Mouse (Mus musculus) neutrophil, adult 5-6 weeks (primary cell): ENCODE measurements around the gene Pi4k2a. TPM values are rescaled to one million over a fixed set of nuclear protein-coding genes. Genes with fewer than 3 reads are reported as not detected.

Experiments
- ATAC-seq: fragments of 151-379, 151-347 bp; 2 replicates; pipeline ENCODE4 v1.8.0; 2017; ENCODE audit warnings: mild to moderate bottlenecking, moderate TSS enrichment; ENCODE audit not compliant: insufficient number of reproducible peaks, poor library complexity, low FRiP score, severe bottlenecking; ENCODE audit errors: extremely low read depth
- total RNA-seq: library from RNA; stranded (forward); fragments of 200-1000 nt; gene quantifications from 2 replicates; pipeline ENCODE4 v1.2.3, GENCODE M21; 2017

The Pi4k2a gene
- total RNA-seq = 13.3 and 13.4 TPM in 2 replicates

- ATAC-seq = peak; percentile 95
Measured at GRCm38 (mm10) chr19:42089748-42090595, at the start of gene Pi4k2a. Gene Pi4k2a, plus strand, starts transcription at chr19:42090470.

- no peak for ATAC-seq
Measured at GRCm38 (mm10) chr19:42043988-42044387, 46.3 kb upstream of the Pi4k2a start.

- ATAC-seq = peak; percentile 51
Measured at GRCm38 (mm10) chr19:42045269-42046102, 44.8 kb upstream of the Pi4k2a start, which contains the start of gene Hoga1. Gene Hoga1, plus strand, starts transcription at chr19:42045610.

GRCm38 (mm10) chr19:42050251-42050650 is 40.0 kb upstream of the Pi4k2a start:
- no peak for ATAC-seq

- no peak for ATAC-seq
Measured at GRCm38 (mm10) chr19:42051351-42051750, 38.9 kb upstream of the Pi4k2a start.

GRCm38 (mm10) chr19:42051948-42052347 is 38.3 kb upstream of the Pi4k2a start, which contains the start of gene 4933411K16Rik:
Gene 4933411K16Rik, plus strand, starts transcription at chr19:42052248.
- ATAC-seq = no peak

GRCm38 (mm10) chr19:42054255-42054654 is 36.0 kb upstream of the Pi4k2a start:
- no peak for ATAC-seq

GRCm38 (mm10) chr19:42055881-42056280 is 34.4 kb upstream of the Pi4k2a start:
- ATAC-seq = no peak

GRCm38 (mm10) chr19:42056719-42057409 is 33.4 kb upstream of the Pi4k2a start:
- ATAC-seq = no peak

GRCm38 (mm10) chr19:42058426-42058825 is 31.8 kb upstream of the Pi4k2a start:
- ATAC-seq = no peak

GRCm38 (mm10) chr19:42061443-42061842 is 28.8 kb upstream of the Pi4k2a start:
- ATAC-seq = no peak

- ATAC-seq = no peak
Measured at GRCm38 (mm10) chr19:42068441-42069240, 21.6 kb upstream of the Pi4k2a start.

- ATAC-seq = no peak
Measured at GRCm38 (mm10) chr19:42069241-42069525, 21.1 kb upstream of the Pi4k2a start.

GRCm38 (mm10) chr19:42071221-42071620 is 19.0 kb upstream of the Pi4k2a start:
- ATAC-seq = no peak

- no peak for ATAC-seq
Measured at GRCm38 (mm10) chr19:42071886-42072608, 18.2 kb upstream of the Pi4k2a start.

- ATAC-seq = no peak
Measured at GRCm38 (mm10) chr19:42072802-42073201, 17.5 kb upstream of the Pi4k2a start.

- ATAC-seq = no peak
Measured at GRCm38 (mm10) chr19:42075051-42075450, 15.2 kb upstream of the Pi4k2a start.

- no peak for ATAC-seq
Measured at GRCm38 (mm10) chr19:42075992-42076391, 14.3 kb upstream of the Pi4k2a start.
